Mouse (Mus musculus): ENCODE measurements at regions not wholly inside any gene's neighbourhood (a gene's known extent, or its start where the extent isn't known, plus 50 kb on each side); places are given as distances from the start of the nearest gene placed in this dataset.

DNA sequence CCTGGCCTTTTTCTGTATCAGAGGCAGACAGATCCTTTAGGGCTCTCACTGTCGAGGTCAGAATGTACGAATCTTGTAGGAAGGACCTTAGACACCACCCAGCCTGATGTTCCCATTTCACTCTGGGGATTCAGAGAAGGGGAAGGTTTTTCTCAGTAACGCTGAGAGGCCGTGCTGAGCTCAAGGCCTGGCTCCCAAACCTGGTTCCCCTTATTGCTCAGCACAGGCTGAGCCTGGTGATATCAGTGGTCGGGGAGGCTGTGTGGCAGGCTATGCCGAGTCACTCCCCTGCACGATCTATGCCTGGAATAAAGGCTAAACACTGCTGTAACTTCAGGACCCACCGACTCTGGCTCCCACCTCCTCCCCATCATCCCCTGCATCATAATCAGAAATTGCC, 154.6 kb upstream of the Mrps10 start:
- no peaks in the 10 kb centered on the region for H3K27me3 ChIP-seq (ENCODE audit: control insufficient read depth, insufficient read depth, low read length)
- no peaks in the 10 kb centered on the region for H3K36me3 ChIP-seq (replicated peaks; ENCODE audit: control insufficient read depth, insufficient read depth, low read length)
- no peak overlapping the region for H3K4me2 ChIP-seq (ENCODE audit: low read depth, low read length)
- ATAC-seq (ENCODE audit: insufficient read depth, low read depth) (no peak), DNase-seq (ENCODE audit: low spot score) (no peak)
- H3K9ac ChIP-seq (replicated peaks; ENCODE audit: low read depth, low read length): no peak overlapping the region
- 81% methylated on average over 8 of the region's 8 CpGs for WGBS
- H3K4me1 ChIP-seq (ENCODE audit: control insufficient read depth, insufficient read depth): no peaks in the 10 kb centered on the region
- no peak overlapping the region for H3K4me3 ChIP-seq (ENCODE audit: low read depth, low read length)
- no peaks in the 10 kb centered on the region for H3K9me3 ChIP-seq (replicated peaks; ENCODE audit: control insufficient read depth, low read length)
- no peak overlapping the region for H3K27ac ChIP-seq (ENCODE audit: low read depth)
- TF ChIP-seq CTCF (IDR thresholded peaks at IDR 0.05; ENCODE audit: low read depth): no peak
- TF ChIP-seq EP300 (IDR thresholded peaks at IDR 0.05; ENCODE audit: low read depth): no peak

DNA sequence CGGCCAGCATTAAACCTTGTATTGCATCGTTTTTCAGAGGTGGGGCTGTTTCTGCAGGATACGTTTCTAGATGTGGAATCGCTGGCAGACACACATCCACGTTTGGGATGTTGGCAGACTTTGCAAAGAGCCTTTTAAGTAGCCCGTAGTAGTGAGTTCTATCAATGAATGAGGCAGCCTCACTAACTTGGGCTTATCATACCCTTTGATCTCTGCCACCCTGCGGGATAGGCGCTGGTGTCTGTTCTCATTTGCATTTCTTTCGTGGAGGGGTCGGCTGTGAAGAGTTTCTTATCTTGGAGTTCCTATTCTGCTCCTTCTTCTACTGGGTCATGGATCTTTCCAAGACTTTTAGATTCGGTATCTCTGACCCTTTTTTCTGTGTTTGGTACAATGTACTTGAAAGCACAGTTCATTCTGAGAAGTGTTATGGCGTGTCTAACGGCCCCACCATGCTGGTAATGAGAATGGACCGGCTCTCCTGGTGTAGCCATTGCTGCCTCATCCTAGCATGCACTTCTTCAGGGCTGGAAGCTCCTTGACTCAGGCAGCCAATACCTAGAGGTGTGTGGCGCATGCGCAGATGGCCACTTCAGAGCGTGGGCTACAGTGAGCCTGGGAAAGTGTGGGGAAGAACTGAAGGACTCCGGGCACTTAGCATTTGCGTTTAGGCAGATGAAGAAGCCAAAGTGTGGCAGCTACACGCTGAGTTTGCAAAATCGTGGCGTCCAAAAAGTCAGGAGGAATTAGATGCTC, 158.1 kb upstream of the Mrps10 start:
- Histone ChIP-seq H3K4me3 (ENCODE audit: low read depth, low read length) (no peak overlapping the region), H3K27me3 (ENCODE audit: control insufficient read depth, insufficient read depth, low read length) (no peaks in the 10 kb centered on the region), H3K4me1 (ENCODE audit: control insufficient read depth, insufficient read depth) (no peaks in the 10 kb centered on the region), H3K27ac (ENCODE audit: low read depth) (no peak overlapping the region), H3K9me3 (replicated peaks; ENCODE audit: control insufficient read depth, low read length) (no peaks in the 10 kb centered on the region), H3K4me2 (ENCODE audit: low read depth, low read length) (no peak overlapping the region), H3K36me3 (replicated peaks; ENCODE audit: control insufficient read depth, insufficient read depth, low read length) (no peaks in the 10 kb centered on the region), H3K9ac (replicated peaks; ENCODE audit: low read depth, low read length) (no peak overlapping the region)
- no peak for ATAC-seq (ENCODE audit: insufficient read depth, low read depth)
- WGBS: 68% methylated on average over 22 of the region's 22 CpGs
- DNase-seq (ENCODE audit: low spot score): no peak
- TF ChIP-seq EP300 (IDR thresholded peaks at IDR 0.05; ENCODE audit: low read depth): no peak
- no peak for TF ChIP-seq CTCF (IDR thresholded peaks at IDR 0.05; ENCODE audit: low read depth)

DNA sequence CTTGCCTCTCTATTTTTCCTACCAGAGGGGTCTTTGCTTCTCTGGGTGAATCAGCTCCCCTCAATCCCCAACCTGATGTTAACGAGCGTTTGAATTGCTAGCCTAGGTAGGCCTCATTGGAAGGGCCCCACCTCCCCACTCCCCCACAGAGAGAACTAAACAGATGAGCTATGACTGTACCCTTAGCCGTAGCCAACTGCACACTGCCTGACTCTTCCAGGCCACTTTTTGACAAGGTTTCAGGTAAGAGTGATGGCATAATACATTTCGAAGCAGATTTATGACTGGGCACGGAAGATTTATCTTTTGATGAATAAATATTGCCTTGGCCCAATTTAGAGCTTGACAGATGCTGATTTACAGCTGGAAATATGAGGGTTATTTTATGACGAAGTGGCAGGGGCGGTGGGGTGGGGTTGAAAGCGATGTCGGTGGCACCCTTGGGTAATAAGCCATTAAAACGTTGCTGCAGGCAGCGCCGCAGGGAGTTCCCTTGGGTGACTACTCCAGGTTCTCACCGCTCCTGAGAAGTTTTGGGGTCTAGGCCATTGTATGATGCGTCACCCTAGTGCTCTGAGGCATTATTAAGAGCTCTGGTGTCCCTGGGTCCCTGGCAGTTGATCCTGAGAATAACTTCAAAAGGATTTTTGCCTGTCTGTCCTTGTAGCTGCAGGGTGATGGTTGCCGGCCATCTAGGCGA, 159.7 kb upstream of the Mrps10 start:
- no peak for ATAC-seq (ENCODE audit: insufficient read depth, low read depth)
- no peaks in the 10 kb centered on the region for H3K27me3 ChIP-seq (ENCODE audit: control insufficient read depth, insufficient read depth, low read length)
- 87% methylated on average over 16 of the region's 16 CpGs for WGBS

DNA sequence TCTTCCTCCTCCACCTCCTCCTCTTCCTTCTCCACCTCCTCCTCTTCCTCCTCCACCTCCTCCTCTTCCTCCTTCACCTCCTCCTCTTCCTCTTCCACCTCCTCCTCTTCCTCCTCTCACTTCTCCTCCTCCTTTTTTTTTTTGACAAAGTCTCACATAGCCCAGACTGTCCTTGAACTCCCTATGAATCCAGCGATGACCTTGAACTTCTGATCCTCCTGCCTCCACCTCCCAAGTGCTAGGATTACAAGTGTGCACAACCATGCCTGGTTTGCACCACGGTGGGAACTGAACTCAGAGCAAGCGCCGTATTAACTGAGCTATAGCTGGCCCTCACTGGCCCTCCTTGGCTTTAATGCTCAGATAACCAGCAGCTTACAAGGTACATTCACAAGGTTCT, 161.2 kb upstream of the Mrps10 start:
- DNase-seq (ENCODE audit: low spot score) (no peak), ATAC-seq (ENCODE audit: insufficient read depth, low read depth) (no peak)
- H3K9ac ChIP-seq (replicated peaks; ENCODE audit: low read depth, low read length): no peak overlapping the region
- H3K27me3 ChIP-seq (ENCODE audit: control insufficient read depth, insufficient read depth, low read length): no peaks in the 10 kb centered on the region
- H3K9me3 ChIP-seq (replicated peaks; ENCODE audit: control insufficient read depth, low read length): no peaks in the 10 kb centered on the region
- no peak overlapping the region for H3K27ac ChIP-seq (ENCODE audit: low read depth)
- no peaks in the 10 kb centered on the region for H3K4me1 ChIP-seq (ENCODE audit: control insufficient read depth, insufficient read depth)
- WGBS: 87% methylated on average over 4 of the region's 4 CpGs
- no peak overlapping the region for H3K4me3 ChIP-seq (ENCODE audit: low read depth, low read length)
- no peaks in the 10 kb centered on the region for H3K36me3 ChIP-seq (replicated peaks; ENCODE audit: control insufficient read depth, insufficient read depth, low read length)
- TF ChIP-seq CTCF (IDR thresholded peaks at IDR 0.05; ENCODE audit: low read depth) (no peak), EP300 (IDR thresholded peaks at IDR 0.05; ENCODE audit: low read depth) (no peak)
- H3K4me2 ChIP-seq (ENCODE audit: low read depth, low read length): no peak overlapping the region

More for the DNA sequence above, 159.7 kb upstream of the Mrps10 start:
- H3K9ac ChIP-seq (replicated peaks; ENCODE audit: low read depth, low read length): no peak overlapping the region
- H3K9me3 ChIP-seq (replicated peaks; ENCODE audit: control insufficient read depth, low read length): no peaks in the 10 kb centered on the region
- DNase-seq (ENCODE audit: low spot score): no peak
- TF ChIP-seq CTCF (IDR thresholded peaks at IDR 0.05; ENCODE audit: low read depth) (no peak), EP300 (IDR thresholded peaks at IDR 0.05; ENCODE audit: low read depth) (no peak)
- no peaks in the 10 kb centered on the region for H3K4me1 ChIP-seq (ENCODE audit: control insufficient read depth, insufficient read depth)
- no peaks in the 10 kb centered on the region for H3K36me3 ChIP-seq (replicated peaks; ENCODE audit: control insufficient read depth, insufficient read depth, low read length)
- no peak overlapping the region for H3K4me3 ChIP-seq (ENCODE audit: low read depth, low read length)
- H3K4me2 ChIP-seq (ENCODE audit: low read depth, low read length): no peak overlapping the region
- H3K27ac ChIP-seq (ENCODE audit: low read depth): no peak overlapping the region

DNA sequence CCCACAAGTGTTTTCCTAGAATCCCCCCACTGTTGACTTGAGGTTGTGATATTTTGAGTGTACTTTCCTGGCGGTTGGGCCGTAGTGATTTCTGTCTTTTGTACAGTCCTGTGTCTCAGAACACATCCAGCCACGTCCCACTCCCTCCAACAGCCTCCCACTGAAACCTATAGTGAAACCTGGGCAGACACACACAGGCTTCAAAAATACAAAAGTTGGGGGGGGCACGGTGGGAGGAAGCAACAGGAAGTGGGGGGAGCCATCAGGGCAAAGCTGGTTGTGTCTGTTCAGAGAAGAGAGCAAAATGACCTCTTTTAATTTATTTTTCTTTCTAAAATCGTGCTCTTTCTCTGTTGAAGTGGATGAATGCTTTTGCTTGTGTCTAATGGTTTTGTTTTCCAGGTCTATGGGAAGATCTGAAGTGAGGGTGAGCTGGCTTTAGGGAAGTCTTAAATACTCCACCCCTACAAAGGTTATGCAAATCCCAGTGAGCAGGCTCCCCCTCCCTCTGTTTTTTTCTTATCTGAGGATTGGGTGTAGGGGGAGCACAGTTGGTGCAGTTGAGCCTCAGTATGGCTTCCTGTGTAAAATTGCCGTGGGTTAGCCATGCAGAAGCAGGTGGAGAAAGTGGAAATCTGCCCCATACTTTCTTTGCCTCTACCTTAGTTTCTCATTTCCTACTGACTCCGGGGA, 164.1 kb upstream of the Mrps10 start:
- no peak overlapping the region for H3K4me2 ChIP-seq (ENCODE audit: low read depth, low read length)
- DNase-seq (ENCODE audit: low spot score): no peak
- no peaks in the 10 kb centered on the region for H3K27me3 ChIP-seq (ENCODE audit: control insufficient read depth, insufficient read depth, low read length)
- no peak overlapping the region for H3K4me3 ChIP-seq (ENCODE audit: low read depth, low read length)
- no peaks in the 10 kb centered on the region for H3K4me1 ChIP-seq (ENCODE audit: control insufficient read depth, insufficient read depth)
- H3K27ac ChIP-seq (ENCODE audit: low read depth): no peak overlapping the region
- H3K36me3 ChIP-seq (replicated peaks; ENCODE audit: control insufficient read depth, insufficient read depth, low read length): no peaks in the 10 kb centered on the region
- 71% methylated on average over 7 of the region's 7 CpGs for WGBS
- no peak for ATAC-seq (ENCODE audit: insufficient read depth, low read depth)
- no peak overlapping the region for H3K9ac ChIP-seq (replicated peaks; ENCODE audit: low read depth, low read length)
- TF ChIP-seq CTCF (IDR thresholded peaks at IDR 0.05; ENCODE audit: low read depth): no peak
- TF ChIP-seq EP300 (IDR thresholded peaks at IDR 0.05; ENCODE audit: low read depth): no peak
- H3K9me3 ChIP-seq (replicated peaks; ENCODE audit: control insufficient read depth, low read length): no peaks in the 10 kb centered on the region
